In genomic region chrX:101486487-101487152, GRCm38 (mm10) we compare ENCODE assay signal across 7 mouse cellular contexts. TPM values are rescaled to one million over a fixed set of nuclear protein-coding genes. Genes with fewer than 3 reads are reported as not detected.
A peak's percentile ranks its signal among the peaks of the same experiment; 100 is the strongest.
DNase-seq lines count a peak whose midpoint lies in the region; ATAC-seq lines count a peak whose summit lies in the region.

No protein-coding gene starts in this region.

- peak; percentile 81 for DNase-seq in adipocyte (ENCODE audit: low spot score)
- DNase-seq in cerebellum, postnatal 36 days, result peak; percentile 41 to 56
- peak; percentile 3 to 4 for DNase-seq in frontal cortex, postnatal 25 days (ENCODE audit: low spot score in 2 of 2)
- DNase-seq in left cerebral cortex, adult 8-10 months (ENCODE audit: low spot score in 2 of 2), result peak; percentile 4 to 13
- DNase-seq in mesoderm, embryonic 11.5 days (ENCODE audit: low read depth, low spot score), result peak; percentile 51
- peak; percentile 21 for DNase-seq in right cerebral cortex, postnatal 25 days

- peak; percentile 52 for ATAC-seq in inflammation-experienced regulatory T-cells, adult 6 months

RNA-seq across cellular contexts. Expression of gene Itgb1bp2, which starts 37.7 kb away (rescaled TPM):
- under 1 TPM in 2 of 3 experiments, not detected in 1; 0.26 to 0.73 TPM for polyA plus RNA-seq in inflammation-experienced regulatory T-cells, adult 6 months (2017; shearing (Covaris generic))
- 1 to 10 TPM in 2 of 4 experiments, under 1 TPM in 2; 0.42 to 1.7 (median 1.0) TPM for total RNA-seq in left cerebral cortex, adult 8-10 months (2022)

RNA-seq across cellular contexts. Expression of gene Taf1, which starts 45.9 kb away (rescaled TPM):
- polyA plus RNA-seq in inflammation-experienced regulatory T-cells, adult 6 months (2017; shearing (Covaris generic)), result 10 to 100 TPM; 22.0 to 25.9 (median 23.1) TPM
- 10 to 100 TPM; 47.2 to 50.1 (median 48.3) TPM for total RNA-seq in left cerebral cortex, adult 8-10 months (2022)

RNA-seq across cellular contexts. Expression of gene Nono, which starts 57.5 kb away (rescaled TPM):
- 100 to 1,000 TPM; 343 to 390 (median 352) TPM for polyA plus RNA-seq in inflammation-experienced regulatory T-cells, adult 6 months (2017; shearing (Covaris generic))
- 100 to 1,000 TPM; 111 to 132 (median 113) TPM for total RNA-seq in left cerebral cortex, adult 8-10 months (2022)

Comparison
In these comparisons a context has a peak if more than half of its experiments do, and no peak if none do; other contexts are left out.
1. Peak in every context shown above with its lines: DNase-seq and ATAC-seq.
2. DNase-seq: peak in every context shown above with its lines; median percentile 81 in adipocyte; 51 in mesoderm, embryonic 11.5 days; 48 in cerebellum, postnatal 36 days; 21 in right cerebral cortex, postnatal 25 days; 8 in left cerebral cortex, adult 8-10 months; 4 in frontal cortex, postnatal 25 days.